Mouse (Mus musculus): Measurements from ENCODE around the gene Zic4.

DNA sequence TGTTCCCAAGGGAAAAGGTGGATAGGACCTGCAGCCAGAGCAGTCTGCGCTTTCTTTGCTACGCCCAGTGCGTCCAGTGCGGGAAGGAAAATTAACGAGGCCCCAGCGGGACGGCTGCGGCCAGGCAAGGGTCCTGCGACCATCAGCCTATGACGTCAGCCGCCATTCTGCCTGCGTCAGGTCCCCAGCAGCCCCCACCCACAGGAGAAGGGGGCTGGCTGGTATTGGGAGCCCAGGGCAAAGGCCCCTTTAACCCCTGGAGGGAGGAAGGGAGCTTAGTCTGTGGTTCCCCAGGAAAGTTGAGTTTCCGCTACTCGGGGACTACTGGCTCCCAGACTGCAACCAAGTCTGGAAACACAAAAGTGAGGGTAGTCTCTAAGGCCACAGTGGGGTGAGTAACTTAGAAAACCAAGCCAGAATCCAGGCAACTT, 11.3 kb upstream of the Zic4 start:
- TF ChIP-seq POLR2A (IDR thresholded peaks at IDR 0.05; ENCODE audit: borderline replicate concordance, insufficient read depth, low read length) = no peak
- TF ChIP-seq CTCF (IDR thresholded peaks at IDR 0.05; ENCODE audit: borderline replicate concordance, insufficient read depth, low read depth, low read length) = no peak
